Mouse (Mus musculus): ENCODE data around the gene Clasp1.

Gene Clasp1

DNA sequence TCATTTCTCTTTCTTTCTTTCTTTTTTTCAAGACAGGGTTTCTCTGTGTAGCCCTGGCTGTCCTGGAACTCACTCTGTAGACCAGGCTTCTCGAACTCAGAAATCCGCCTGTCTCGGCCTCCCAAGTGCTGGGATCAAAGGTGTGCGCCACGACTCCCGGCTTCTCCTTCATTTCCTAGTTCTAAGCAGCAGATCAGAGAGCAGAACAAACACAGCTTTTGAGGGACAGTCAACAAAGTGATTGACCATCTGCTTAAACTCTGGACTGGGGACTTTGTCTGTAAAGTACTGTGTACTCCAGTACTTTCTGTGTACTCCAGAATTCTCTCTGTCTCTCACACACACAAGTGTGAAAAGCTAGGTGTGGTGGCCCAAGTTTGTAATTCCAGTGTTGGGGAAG, 14.1 kb downstream of the Clasp1 start:
- no peak for DNase-seq (ENCODE audit: low read depth, low spot score)

DNA sequence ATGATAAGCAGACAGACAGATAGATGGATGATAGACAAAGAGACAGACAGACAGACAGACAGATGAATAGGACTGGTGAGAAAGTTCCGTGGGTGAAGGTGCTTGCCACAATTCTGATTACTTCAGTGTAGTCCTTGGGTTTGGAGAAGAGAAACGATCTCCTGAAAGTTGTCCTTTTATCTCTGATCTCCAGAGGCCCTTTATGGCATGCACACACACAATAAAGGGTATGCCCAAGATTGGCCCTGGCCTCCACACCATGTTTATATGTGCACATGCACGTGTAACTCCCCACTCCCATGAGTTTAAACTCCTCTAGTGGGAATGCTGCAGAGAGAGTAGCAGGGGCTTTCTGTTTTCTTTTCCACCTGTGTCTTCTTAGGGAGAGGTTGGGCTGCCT, 14.6 kb downstream of the Clasp1 start:
- DNase-seq (ENCODE audit: low read depth, low spot score), result no peak

GRCm38 (mm10) chr1:118407586-118408250, 18.9 kb downstream of the Clasp1 start:
- no peak for DNase-seq (ENCODE audit: low read depth, low spot score)

DNA sequence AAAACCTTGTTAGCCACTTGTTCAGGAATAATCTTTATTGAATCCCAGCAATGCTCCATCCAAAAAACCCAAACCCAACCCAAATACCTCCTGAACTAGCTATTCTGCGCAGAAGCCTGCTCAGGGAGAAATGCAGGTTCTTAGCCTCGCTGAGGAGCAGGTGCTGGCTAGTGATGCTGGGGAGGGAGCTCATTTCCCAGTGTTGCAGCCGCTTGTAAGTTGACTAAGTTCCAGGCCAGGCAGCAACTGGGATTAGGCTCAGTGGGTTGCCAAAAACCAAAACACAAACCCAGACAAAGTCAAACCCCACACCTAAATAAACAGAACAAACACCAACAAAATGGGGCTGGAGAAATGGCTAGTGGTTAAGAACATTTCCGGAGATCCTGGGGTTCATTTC, 20.4 kb downstream of the Clasp1 start:
- no peak for DNase-seq (ENCODE audit: low read depth, low spot score)

DNA sequence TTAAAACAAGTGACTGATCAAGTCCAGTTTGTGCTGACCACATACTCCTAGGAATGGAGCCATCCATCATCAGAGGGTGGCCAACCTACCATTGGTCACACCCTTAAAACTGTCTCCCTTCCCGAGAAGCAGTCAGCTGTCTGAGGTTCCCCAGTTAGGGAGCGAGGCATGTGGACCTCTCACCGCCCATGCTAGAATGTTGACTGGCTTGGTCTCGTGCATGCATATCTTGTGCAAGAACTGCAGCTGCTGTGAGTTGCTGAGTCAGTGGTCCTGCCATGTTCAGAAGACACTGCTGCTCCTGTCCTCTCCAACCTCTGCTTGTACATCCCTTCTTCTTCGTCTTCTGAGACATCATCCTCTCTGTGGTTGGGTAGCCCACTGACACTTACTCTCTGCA, 22.0 kb downstream of the Clasp1 start:
- DNase-seq (ENCODE audit: low read depth, low spot score), result no peak

DNA sequence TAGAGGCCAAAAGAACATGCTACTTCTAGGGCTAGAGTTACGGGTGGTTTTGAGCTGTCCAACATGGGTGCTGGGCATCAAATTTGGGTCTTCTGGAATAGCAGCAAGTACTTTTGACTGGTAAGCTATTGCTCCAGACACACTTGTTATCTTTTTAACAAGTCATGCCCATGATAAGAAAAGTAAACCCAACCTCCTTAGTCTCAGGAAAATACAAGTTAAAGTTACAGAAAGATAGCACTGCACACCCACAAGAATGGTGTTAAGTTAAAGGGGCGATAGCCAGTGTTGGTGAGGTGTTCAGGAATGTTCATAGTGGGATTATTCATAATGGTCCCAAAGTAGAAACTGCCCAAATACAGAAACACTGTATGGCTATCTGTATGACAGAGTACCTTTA, 24.3 kb downstream of the Clasp1 start:
- DNase-seq (ENCODE audit: low read depth, low spot score), result no peak

- no peak for DNase-seq (ENCODE audit: low read depth, low spot score)
These were observed 28.3 kb downstream of the Clasp1 start for GRCm38 (mm10) chr1:118417047-118417730.

- no peak for DNase-seq (ENCODE audit: low read depth, low spot score)
These were observed 30.5 kb downstream of the Clasp1 start for GRCm38 (mm10) chr1:118419399-118419798.

GRCm38 (mm10) chr1:118421149-118421548, 32.3 kb downstream of the Clasp1 start:
- no peak for DNase-seq (ENCODE audit: low read depth, low spot score)

DNA sequence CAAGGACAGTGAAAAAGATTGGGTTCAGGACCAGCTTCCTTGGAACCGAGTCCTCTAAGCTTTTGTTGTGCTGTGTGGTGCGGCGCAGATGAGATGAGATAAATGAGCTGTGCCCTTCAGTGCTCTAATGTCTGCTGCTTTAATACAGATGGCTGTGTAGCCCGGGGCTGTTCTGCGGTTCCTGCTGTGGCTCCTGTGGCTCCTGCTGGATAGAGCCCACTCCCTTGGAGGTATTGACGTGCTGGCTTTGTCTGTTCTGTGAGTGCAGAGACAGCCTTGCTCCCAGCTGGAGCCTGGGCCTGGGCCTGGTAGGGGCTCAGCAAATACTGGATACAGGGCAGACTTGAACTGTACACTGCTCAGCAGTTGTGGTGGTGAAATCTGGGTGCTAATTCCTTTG, 34.0 kb downstream of the Clasp1 start:
- DNase-seq (ENCODE audit: low read depth, low spot score), result no peak

- no peak for DNase-seq (ENCODE audit: low read depth, low spot score)
These were observed 37.1 kb downstream of the Clasp1 start for GRCm38 (mm10) chr1:118425982-118426381.

DNA sequence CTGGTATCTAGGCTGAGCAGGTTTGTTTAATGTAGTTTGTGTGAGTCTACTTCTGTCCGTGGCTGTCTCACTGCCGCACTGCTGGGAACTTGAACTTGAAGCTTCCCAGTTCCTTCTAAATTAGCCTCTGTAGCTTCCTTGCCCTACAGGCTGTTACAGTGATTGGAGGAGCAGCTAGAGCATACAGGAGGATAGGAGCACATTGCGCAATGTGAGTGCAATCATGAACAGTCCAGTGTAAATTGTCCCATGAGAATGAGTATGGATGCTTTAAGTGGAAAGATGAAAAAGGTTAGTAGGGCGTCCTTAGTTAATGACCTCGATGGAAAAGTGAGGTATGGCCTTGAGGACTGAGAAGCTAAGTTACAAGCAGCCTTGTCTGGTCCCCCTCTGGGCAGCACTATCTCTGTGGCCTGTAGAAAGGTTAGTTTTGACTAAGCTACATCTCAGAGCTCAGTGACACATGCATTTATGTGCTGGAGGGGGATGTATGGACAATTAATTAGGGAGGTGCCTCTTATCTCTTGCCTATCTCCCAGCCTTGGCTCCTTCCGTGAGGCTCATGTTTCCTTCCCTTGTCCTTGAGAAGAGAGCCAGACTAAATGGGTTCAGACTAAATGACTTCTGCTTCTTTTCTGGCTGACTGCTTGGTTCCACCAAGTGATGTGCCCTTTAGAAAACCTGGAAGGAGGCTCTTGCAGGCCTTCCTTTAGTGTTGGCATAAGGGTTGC, 39.7 kb downstream of the Clasp1 start:
- DNase-seq (ENCODE audit: low read depth, low spot score), result peak; percentile 50

- DNase-seq (ENCODE audit: low read depth, low spot score), result no peak
These were observed 42.7 kb downstream of the Clasp1 start for GRCm38 (mm10) chr1:118431548-118431947.

GRCm38 (mm10) chr1:118435001-118435473, 46.2 kb downstream of the Clasp1 start:
- DNase-seq (ENCODE audit: low read depth, low spot score), result peak; percentile 24

DNA sequence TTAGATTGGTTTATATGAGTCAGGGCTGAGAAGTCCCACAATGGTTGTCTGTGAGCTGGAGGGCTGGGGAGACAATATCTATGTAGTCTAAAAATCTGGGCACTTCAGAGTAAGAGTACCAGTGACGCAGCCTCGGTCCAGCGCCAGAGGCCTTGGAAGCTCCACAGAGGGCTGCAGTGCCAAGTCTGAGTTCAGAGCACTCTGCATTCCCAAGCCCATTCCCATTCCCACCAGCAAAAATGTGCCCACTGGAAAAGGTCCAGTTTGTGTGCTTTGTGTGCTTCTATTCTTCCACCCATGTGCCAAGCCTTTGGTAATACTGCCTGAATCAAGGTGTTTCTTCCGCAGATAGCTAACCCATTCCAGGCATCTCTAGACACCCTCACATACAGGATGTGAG, 49.0 kb downstream of the Clasp1 start:
- no peak for DNase-seq (ENCODE audit: low read depth, low spot score)

DNA sequence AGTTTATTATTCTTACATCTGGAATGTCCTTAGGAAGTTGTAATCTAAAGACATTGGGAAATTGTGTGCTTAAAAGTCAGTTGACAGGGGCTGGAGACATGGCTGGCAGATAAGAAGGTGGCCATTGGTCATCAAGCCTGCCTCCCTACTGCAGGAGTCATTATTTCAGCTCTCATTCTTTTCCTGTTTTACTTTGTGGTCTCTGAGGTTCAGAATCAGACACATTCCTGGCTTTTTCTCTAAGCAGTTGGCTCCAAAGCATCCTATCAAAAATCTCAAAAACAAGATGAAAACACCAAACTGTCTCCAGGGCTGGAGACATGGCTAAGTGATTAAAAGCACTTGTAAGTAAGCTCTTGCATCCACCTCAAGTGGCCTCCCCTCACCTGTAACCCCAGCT, 49.5 kb downstream of the Clasp1 start:
- no peak for DNase-seq (ENCODE audit: low read depth, low spot score)

GRCm38 (mm10) chr1:118440547-118440946, 51.7 kb downstream of the Clasp1 start:
- no peak for DNase-seq (ENCODE audit: low read depth, low spot score)

DNA sequence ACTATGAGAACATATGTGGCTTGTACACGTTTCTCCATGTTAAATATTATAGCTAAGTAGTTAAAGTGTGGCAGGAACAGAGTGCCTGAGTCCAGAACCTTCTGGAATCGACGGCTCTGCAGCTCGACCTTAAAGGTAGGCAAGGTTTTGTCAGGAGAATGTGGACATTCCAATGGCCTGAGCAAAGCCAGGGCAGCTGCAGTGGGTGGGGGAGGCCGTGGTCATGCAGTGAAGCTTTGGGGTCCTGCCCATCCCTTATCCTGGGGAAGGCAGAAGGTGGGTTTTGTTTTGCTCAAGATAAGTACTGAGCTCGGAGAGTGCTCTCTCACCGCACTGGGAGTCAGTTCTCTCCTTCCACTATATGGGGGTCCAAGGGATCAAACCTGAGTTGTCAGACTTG, 55.6 kb downstream of the Clasp1 start:
- no peak for DNase-seq (ENCODE audit: low read depth, low spot score)

DNA sequence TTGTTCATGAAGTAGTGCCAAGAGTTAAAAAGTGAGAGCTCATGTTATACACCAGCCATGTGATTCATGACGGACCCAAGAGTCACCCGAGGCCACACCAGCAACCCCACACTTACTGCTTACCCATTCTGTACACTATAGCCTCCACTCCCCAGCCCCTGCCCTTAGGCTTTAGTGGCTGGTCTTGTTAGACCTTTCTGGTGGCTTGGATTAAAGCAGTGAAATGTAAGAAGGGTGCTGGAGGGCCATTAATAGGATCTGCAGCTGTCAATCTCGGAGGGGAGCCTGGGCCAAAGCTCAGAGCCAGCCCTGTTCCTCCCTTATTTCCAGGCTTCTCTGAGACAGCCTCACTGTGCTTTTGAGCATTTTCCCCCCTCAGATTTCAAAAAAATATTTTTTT, 56.1 kb downstream of the Clasp1 start:
- DNase-seq (ENCODE audit: low read depth, low spot score), result no peak

DNA sequence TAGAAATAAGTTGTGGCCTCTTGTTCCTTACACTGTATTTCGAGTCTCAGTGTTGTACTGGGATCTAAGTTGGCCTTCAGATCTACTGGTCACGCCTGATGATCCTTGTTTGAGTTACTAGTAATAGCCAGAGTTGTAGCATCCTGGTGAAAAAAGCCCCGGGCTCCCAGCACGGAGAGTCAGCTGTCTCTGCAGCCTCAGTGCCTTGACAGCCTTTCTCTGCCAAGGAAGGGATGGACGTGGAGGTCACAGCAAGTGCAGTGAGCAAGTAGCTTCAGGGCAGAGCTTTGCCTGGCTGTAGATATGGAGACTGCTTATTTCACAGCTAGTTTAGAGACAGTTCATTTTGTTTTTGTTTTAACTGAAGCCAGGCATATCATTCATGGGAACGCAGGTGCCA, 56.6 kb downstream of the Clasp1 start:
- DNase-seq (ENCODE audit: low read depth, low spot score), result peak; percentile 54

DNA sequence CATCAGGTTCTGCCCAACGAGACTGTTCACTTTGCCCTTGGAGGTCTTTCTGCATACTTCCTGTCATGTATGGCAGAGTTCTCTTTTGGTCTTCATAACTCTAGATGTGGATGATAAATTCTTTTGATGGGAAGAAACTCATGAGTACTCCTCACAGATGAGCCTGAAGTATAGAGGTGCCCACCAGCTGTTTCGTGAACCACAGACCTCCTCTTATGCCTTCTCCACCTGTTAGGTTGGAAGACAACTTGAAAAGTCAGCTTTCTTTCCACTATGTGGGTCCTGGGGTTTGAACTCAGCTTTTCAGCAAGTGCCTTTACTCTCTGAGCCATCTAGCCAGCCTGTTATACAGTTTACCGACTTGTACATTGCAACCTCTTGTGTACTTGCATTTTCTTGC, 57.1 kb downstream of the Clasp1 start:
- no peak for DNase-seq (ENCODE audit: low read depth, low spot score)

GRCm38 (mm10) chr1:118447131-118447530, 58.3 kb downstream of the Clasp1 start:
- DNase-seq (ENCODE audit: low read depth, low spot score), result peak; percentile 83

DNA sequence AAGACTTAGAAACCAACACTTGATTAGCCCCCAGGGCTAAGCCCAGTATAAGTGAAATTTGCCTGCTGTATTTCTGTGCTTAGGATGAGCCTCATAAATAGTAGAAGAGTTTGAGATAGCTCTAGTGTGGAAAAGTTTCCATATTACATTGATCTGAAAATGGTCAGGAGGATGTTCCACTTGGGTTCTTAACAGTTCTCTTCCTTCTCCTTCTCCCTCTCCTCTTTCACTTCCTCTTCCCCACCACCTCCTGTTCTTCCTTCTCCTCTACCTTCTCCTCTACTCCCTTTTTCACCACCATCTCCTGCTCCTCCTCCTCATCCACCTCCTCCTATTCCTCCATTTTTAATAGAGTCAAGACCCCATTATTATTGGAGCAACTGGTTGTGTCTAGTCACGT, 59.4 kb downstream of the Clasp1 start:
- no peak for DNase-seq (ENCODE audit: low read depth, low spot score)
